Mouse (Mus musculus) lung, postnatal 4 days (tissue): ENCODE data around the gene Fezf2.

Source experiments
- DNase-seq, 2 experiments: peaks; one replicate each; pipeline ENCODE4 v3.0.0; 2021

The Fezf2 gene

DNA sequence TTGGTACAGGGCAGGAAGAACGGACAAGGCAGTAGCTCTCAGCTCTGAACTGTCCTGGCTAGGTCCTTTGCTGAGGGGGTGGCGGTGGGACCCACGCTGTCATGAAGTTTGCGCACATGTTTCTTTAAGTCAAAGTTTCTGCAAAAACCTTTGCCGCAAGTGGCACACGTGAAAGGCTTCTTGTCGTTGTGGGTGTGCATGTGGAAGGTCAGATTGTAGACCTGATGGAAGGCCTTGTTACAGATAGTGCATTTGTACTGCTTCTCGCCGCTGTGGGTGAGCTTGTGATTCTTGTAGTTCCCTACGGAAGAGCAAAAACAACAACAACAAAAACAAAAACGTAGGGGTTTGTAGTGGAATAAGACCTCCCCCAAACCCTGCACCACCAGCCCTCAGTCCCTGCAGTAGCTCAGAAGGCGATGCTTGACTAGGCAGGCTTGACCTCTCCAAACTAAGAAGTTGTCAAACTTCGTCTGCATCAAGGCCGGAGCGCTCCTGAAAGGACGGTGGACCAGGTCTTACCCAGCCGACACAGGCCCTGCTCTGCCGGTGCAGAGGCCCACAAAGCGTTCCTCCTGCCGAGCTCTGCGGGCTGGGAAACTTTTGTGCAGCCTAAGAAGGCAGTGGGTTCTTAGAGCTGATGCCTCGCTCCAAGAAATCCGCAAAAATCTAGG, 5.4 kb downstream of the Fezf2 start:
- no peak for DNase-seq

- DNase-seq: no peak
Observed at GRCm38 (mm10) chr14:12341789-12342457, 6.1 kb downstream of the Fezf2 start.

GRCm38 (mm10) chr14:12341075-12341788, 6.8 kb downstream of the Fezf2 start:
- no peak for DNase-seq

GRCm38 (mm10) chr14:12340238-12341074, 7.5 kb downstream of the Fezf2 start:
- DNase-seq: no peak

GRCm38 (mm10) chr14:12338811-12339565, 9.0 kb downstream of the Fezf2 start:
- no peak for DNase-seq

DNA sequence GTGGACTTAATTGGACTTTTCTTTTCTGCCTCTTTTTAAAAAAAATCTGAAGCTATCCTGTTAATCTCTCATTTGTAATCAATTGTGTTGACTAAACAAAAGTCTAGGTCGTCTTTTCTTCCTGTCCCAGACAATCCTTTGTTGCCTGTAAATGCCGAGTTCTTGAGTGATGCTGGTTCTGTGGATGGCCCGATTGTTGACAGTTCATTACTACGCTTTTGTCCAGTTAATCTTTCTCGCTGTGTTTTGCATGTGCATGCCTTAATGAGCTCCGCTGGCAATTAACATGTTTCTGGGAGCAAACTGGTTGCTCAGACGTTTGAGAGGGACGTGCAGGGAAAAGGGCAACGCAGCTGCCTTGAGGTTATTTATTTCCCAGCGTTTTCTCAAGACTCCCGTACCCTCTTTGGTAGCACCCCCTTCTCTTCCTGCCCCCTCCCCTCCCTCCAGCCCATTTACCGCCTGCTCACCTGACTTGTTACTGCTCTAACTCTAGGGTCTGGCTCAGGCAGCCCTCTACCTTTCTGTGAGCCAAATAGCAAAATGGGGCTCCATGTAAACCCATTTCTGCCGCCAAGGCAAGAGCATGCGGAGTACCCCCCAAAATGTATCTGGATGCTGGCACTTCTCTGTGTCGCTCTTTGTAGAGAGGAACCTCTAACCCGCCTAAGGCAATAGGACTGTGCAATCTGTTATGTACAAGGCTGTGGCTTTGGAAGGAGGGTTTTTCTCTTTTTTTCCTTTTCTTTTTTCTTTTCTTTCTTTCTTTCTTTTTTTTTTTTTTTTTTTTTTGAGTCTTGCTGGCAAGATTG, 9.8 kb downstream of the Fezf2 start:
- no peak for DNase-seq

DNA sequence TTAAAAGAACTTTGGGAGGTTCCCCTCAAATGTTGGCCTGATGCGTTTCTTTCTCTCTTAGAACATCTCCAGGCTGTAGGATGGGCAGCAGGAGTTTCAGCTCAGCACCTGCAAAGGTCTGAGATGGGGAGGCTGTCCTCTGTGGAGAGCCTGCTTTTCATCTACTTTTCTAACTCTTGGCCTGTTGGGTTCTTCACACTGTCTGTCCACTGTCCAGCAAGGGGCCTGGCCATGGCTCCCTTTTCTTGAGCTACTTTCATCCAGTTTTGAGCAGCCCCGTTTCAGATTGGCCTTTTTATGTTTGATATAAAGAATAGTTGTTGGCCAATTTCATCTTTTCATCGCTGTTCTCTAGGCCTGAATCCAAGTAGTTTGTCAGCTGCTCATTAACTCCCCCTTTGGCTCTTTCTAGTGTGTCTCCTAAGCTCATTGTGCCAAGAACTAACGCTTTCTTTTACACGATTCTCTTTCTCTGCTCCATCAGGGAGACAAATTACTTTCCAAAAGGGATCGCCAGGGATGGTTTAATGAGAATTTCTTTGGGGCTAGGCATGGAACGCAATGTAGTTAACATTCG, 10.5 kb downstream of the Fezf2 start:
- DNase-seq: no peak

- DNase-seq: no peak
Observed at GRCm38 (mm10) chr14:12334925-12335324, 13.1 kb downstream of the Fezf2 start.

GRCm38 (mm10) chr14:12333622-12334021, 14.4 kb downstream of the Fezf2 start:
- no peak for DNase-seq

DNA sequence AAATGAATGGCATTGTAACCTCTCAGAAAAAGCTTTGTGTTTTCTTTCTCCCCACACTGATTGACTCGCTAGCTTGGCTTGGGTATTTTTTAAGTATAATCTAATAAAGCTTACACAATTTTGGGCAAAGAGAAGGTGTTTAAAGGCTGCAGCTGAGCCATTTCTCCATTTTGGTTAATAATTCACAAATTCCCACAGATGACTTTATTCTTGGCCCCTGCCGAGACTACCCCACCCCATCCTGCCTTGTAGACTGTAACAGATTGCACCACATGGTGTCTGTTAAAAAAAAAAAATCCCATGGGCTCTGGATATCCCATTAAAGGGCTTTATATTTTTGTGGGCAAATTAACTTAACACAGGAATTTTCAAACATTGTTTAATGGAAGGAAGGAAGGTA, 44.9 kb downstream of the Fezf2 start:
- no peak for DNase-seq

DNA sequence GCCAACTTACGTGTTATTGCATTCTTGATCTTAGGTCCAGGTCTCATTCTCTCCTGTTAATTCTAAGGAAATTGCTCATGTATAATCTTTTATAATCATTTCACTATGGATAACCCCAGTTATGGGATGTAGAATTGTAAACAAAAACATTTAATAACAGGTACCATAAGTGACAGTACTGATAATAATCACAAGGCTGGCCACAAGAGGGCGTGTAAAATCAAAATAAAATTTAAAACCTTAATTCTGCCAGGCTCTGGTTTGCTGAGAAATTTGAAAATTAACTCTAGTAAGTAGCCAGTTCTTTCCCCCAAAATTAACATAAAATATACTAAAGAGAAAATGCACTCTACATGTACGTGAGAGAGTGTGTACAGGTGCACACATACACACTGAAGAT, 47.3 kb downstream of the Fezf2 start:
- no peak for DNase-seq

- DNase-seq: no peak
Observed at GRCm38 (mm10) chr14:12300275-12300674, 47.7 kb downstream of the Fezf2 start.

GRCm38 (mm10) chr14:12299654-12300053, 48.3 kb downstream of the Fezf2 start:
- no peak for DNase-seq

DNA sequence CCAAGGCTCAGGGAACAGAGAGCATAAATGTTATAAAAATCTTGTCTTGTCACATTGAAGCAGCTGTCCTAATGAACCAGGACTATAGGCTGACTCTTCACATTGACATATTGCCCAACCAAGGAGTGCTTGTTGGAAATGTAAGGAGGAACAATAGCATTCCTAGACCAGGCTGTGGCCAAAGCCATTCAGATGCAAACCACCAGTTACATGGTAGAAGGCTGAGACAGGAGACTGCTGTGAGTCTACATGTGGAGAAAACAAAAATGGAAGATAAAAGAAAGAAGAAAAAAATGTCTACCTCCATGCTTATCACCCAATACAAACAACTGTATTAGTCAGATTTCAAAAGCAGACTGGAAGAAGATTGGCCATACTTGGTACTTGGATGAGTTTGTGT, 48.8 kb downstream of the Fezf2 start:
- no peak for DNase-seq

DNA sequence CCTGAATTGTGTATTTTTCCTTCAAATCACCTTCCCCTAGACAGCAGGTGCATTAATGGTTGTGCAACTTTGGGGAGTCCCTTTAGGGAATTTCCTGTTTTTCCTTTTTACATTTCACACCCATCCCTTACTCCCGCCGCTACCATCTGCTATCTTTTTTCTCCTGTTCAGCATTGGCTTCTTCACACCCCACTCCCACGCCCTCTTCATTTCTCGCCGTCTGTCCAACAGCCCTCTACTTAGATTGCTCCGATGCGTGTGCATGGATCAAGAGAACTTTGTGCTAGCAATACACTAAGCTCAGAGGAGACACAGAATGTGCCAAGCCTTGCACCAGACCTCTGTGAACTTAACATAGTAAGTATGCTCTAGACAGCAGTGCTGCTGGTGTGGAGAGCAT, 51.6 kb downstream of the Fezf2 start:
- no peak for DNase-seq
